Mouse (Mus musculus): ENCODE measurements at regions not wholly inside any gene's neighbourhood (a gene's known extent, or its start where the extent isn't known, plus 50 kb on each side); places are given as distances from the start of the nearest gene placed in this dataset.

DNA sequence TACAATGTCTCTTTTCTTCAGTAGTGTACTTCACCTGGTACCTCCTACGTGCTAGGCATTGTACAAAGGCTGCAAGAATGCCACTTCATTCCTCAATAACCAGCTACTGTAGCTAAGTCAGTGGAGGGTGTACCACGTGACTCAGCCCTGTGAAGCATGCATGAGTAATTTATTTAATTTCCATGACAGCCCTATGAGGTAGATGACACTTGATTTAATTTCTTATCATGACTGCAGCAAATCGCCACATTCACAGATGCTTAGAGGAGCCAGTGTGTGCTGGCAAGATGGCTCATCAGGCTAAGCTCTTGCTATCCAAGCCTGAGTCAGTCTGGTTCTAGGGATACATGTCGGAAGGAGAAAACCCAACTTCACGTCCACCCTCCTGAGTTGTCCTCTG lies 642.0 kb upstream of the Tmem132c start:
- TF ChIP-seq EP300 (IDR thresholded peaks at IDR 0.05; ENCODE audit: low read length), result no peak
- no peak for TF ChIP-seq CTCF (conservative IDR thresholded peaks at IDR 0.05 in 1 of 2, IDR thresholded peaks at IDR 0.05 in 1 of 2; ENCODE audit: low read depth in 2 of 2, low read length in 2 of 2)
- TF ChIP-seq POLR2A (IDR thresholded peaks at IDR 0.05; ENCODE audit: low read depth, low read length), result no peak
- TF ChIP-seq NRF1 (IDR thresholded peaks at IDR 0.05; ENCODE audit: low read depth, low read length), result no peak
- TF ChIP-seq GABPA (IDR thresholded peaks at IDR 0.05; ENCODE audit: insufficient replicate concordance, low read depth, low read length), result no peak

All from CH12.LX (cell line).